Comparison of ENCODE assay signal across 8 mouse cellular contexts in the genomic region with DNA sequence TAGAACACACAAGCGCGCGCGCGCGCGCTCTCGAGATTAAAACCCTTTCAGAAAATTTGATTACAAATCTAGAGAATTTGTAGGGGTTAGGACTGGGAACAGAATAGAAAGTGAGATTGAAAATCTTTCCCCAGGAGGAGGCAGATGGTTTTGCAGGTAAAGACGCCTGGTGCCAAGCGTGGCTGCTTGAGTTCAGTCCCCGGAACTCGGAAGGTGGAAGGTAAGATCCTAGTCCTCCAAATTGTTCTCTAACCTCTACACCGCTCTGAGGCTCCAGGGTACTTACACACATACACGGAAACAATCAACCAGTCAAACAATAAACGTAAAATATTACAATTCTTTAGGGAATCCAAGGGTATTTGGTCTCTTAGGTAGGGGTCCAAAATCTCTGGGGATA. TPM values are rescaled to one million over a fixed set of nuclear protein-coding genes. Genes with fewer than 3 reads are reported as not detected.
DNase-seq lines count a peak whose midpoint lies in the region; ATAC-seq and TF ChIP-seq lines count a peak whose summit lies in the region.

No protein-coding gene starts in this region.

- no peaks in the 10 kb centered on the region for H3K9me3 ChIP-seq in neural tube, embryonic 11.5 days (ENCODE audit: control insufficient read depth, low read length)
- H3K9me3 ChIP-seq in forebrain, embryonic 16.5 days (ENCODE audit: control insufficient read depth, low read length), result no peaks in the 10 kb centered on the region
- H3K9me3 ChIP-seq in limb, embryonic 14.5 days (ENCODE audit: control insufficient read depth, low read length), result no peaks in the 10 kb centered on the region
- H3K9me3 ChIP-seq in stomach, embryonic 14.5 days (ENCODE audit: control insufficient read depth, low read depth, low read length), result no peaks in the 10 kb centered on the region

- TF ChIP-seq POLR2A in limb, embryonic 14.5 days (IDR thresholded peaks at IDR 0.05; ENCODE audit: borderline replicate concordance, extremely low read depth, insufficient read depth, insufficient read length), result no peak

- peaks cover 25% of the 10 kb centered on the region for H3K27me3 ChIP-seq in neural tube, embryonic 11.5 days (ENCODE audit: control insufficient read depth, insufficient read depth, low read length)
- peaks cover 22% of the 10 kb centered on the region for H3K27me3 ChIP-seq in forebrain, embryonic 16.5 days (replicated peaks; ENCODE audit: control insufficient read depth, insufficient read depth, low read length)
- peaks cover 33% of the 10 kb centered on the region for H3K27me3 ChIP-seq in limb, embryonic 14.5 days (ENCODE audit: control insufficient read depth, insufficient read depth, low read length)
- peaks cover 17% of the 10 kb centered on the region; the same call in 1 of the 2 replicates for H3K27me3 ChIP-seq in stomach, embryonic 14.5 days (ENCODE audit: control insufficient read depth, insufficient read depth, low read length)

- H3K36me3 ChIP-seq in neural tube, embryonic 11.5 days (ENCODE audit: control insufficient read depth, insufficient read depth, low read length), result no peaks in the 10 kb centered on the region
- H3K36me3 ChIP-seq in forebrain, embryonic 16.5 days (ENCODE audit: control insufficient read depth, insufficient read depth), result no peaks in the 10 kb centered on the region
- H3K36me3 ChIP-seq in limb, embryonic 14.5 days (ENCODE audit: control insufficient read depth, insufficient read depth, low read length), result no peaks in the 10 kb centered on the region
- H3K36me3 ChIP-seq in stomach, embryonic 14.5 days (ENCODE audit: control insufficient read depth, insufficient read depth, low read length), result no peaks in the 10 kb centered on the region

- H3K4me2 ChIP-seq in neural tube, embryonic 11.5 days (ENCODE audit: low read depth), result peak overlapping the region; percentile 66
- peak overlapping the region; percentile 70 for H3K4me2 ChIP-seq in forebrain, embryonic 16.5 days (ENCODE audit: low read length)
- H3K4me2 ChIP-seq in limb, embryonic 14.5 days (replicated peaks; ENCODE audit: low read depth, low read length, severe bottlenecking), result peak overlapping the region; percentile 74
- peak overlapping the region; percentile 71 for H3K4me2 ChIP-seq in stomach, embryonic 14.5 days (replicated peaks; ENCODE audit: low read depth, low read length)

- no peak overlapping the region for H3K27ac ChIP-seq in neural tube, embryonic 11.5 days (ENCODE audit: low read depth, low read length)
- H3K27ac ChIP-seq in forebrain, embryonic 16.5 days (ENCODE audit: low read length), result no peak overlapping the region
- H3K27ac ChIP-seq in limb, embryonic 14.5 days (replicated peaks; ENCODE audit: low read depth, low read length), result no peak overlapping the region
- H3K27ac ChIP-seq in stomach, embryonic 14.5 days (ENCODE audit: low read length), result no peak overlapping the region

- H3K4me1 ChIP-seq in neural tube, embryonic 11.5 days (ENCODE audit: control insufficient read depth, insufficient read depth, low read length), result peaks cover 8% of the 10 kb centered on the region; the same call in 1 of the 2 replicates
- H3K4me1 ChIP-seq in forebrain, embryonic 16.5 days (replicated peaks; ENCODE audit: control insufficient read depth, insufficient read depth, low read length), result peaks cover 11% of the 10 kb centered on the region
- 0 out of 2 replicates have a peak, but pooled peaks cover 3% of the 10 kb centered on the region for H3K4me1 ChIP-seq in limb, embryonic 14.5 days (ENCODE audit: control insufficient read depth, insufficient read depth, low read length)
- peaks cover 8% of the 10 kb centered on the region; the same call in 1 of the 2 replicates for H3K4me1 ChIP-seq in stomach, embryonic 14.5 days (ENCODE audit: control insufficient read depth, insufficient read depth, low read length)

- H3K9ac ChIP-seq in neural tube, embryonic 11.5 days (ENCODE audit: low read length), result no peak overlapping the region
- H3K9ac ChIP-seq in forebrain, embryonic 16.5 days (replicated peaks; ENCODE audit: low read depth, low read length), result no peak overlapping the region
- H3K9ac ChIP-seq in limb, embryonic 14.5 days (ENCODE audit: low read depth, low read length, severe bottlenecking), result no peak overlapping the region
- H3K9ac ChIP-seq in stomach, embryonic 14.5 days (replicated peaks; ENCODE audit: low read depth, low read length), result no peak overlapping the region

- 2% methylated on average over 15 of the region's 15 CpGs for WGBS in neural tube, embryonic 11.5 days
- 2% methylated on average over 15 of the region's 15 CpGs for WGBS in forebrain, embryonic 16.5 days
- WGBS in limb, embryonic 14.5 days, result 2% methylated on average over 15 of the region's 15 CpGs
- WGBS in stomach, embryonic 14.5 days, result 3% methylated on average over 15 of the region's 15 CpGs

- no peak for ATAC-seq in neural tube, embryonic 11.5 days (ENCODE audit: insufficient read depth, low FRiP score, low TSS enrichment)
- ATAC-seq in forebrain, embryonic 16.5 days, result no peak
- no peak for ATAC-seq in limb, embryonic 14.5 days (ENCODE audit: low FRiP score, low read depth)
- ATAC-seq in stomach, embryonic 14.5 days (ENCODE audit: insufficient number of reproducible peaks, insufficient read depth, low FRiP score, low read depth), result no peak

- DNase-seq in neural tube, embryonic 11.5 days (ENCODE audit: low spot score), result peak; percentile 23
- DNase-seq in neural tube, embryonic 10.5 days (ENCODE audit: extremely low spot score, low spot score), result no peak
- no peak for DNase-seq in limb, embryonic 14.5 days (ENCODE audit: low spot score)
- no peak for DNase-seq in thymus, postnatal 10 days (ENCODE audit: low spot score in 2 of 2)
- no peak for DNase-seq in Muller cell, postnatal 12 days (ENCODE audit: inconsistent ontology term)
- no peak for DNase-seq in frontal cortex, postnatal 25 days (ENCODE audit: low spot score in 2 of 2)

- H3K4me3 ChIP-seq in neural tube, embryonic 11.5 days (ENCODE audit: low read depth, low read length), result no peak overlapping the region
- H3K4me3 ChIP-seq in forebrain, embryonic 16.5 days (replicated peaks; ENCODE audit: low read length), result no peak overlapping the region
- peak overlapping the region; percentile 39 for H3K4me3 ChIP-seq in limb, embryonic 14.5 days (replicated peaks; ENCODE audit: low read length)
- H3K4me3 ChIP-seq in stomach, embryonic 14.5 days (ENCODE audit: low read depth, low read length), result peak overlapping the region; percentile 37

RNA-seq across cellular contexts. Expression of gene Hck, which starts 0.5 kb away (rescaled TPM):
- polyA plus RNA-seq in neural tube, embryonic 11.5 days (2014; fragmentation: Nextera tagmentation; extraction: Ambion mirVana), result 1.8 and 2.0 TPM in 2 replicates
- polyA plus RNA-seq in forebrain, embryonic 16.5 days (2015; fragmentation: Nextera tagmentation; extraction: Ambion mirVana), result 1.8 and 2.1 TPM in 2 replicates
- polyA plus RNA-seq in limb, embryonic 14.5 days (2012; rRNA removed), result 8.4 and 11.4 TPM in 2 replicates
- 9.0 and 11.1 TPM in 2 replicates for polyA plus RNA-seq in limb, embryonic 14.5 days (2014; fragmentation: Nextera tagmentation; extraction: Ambion mirVana)
- 4.3 and 4.9 TPM in 2 replicates for polyA plus RNA-seq in stomach, embryonic 14.5 days (2014; fragmentation: Nextera tagmentation; extraction: Ambion mirVana)

RNA-seq across cellular contexts. Expression of gene Ccm2l, which starts 42.0 kb away (rescaled TPM):
- polyA plus RNA-seq in neural tube, embryonic 11.5 days (2014; fragmentation: Nextera tagmentation; extraction: Ambion mirVana), result 1.4 and 1.5 TPM in 2 replicates
- 0.85 and 0.94 TPM in 2 replicates for polyA plus RNA-seq in forebrain, embryonic 16.5 days (2015; fragmentation: Nextera tagmentation; extraction: Ambion mirVana)
- polyA plus RNA-seq in limb, embryonic 14.5 days (2012; rRNA removed), result 11.4 and 15.2 TPM in 2 replicates
- 2.1 and 3.2 TPM in 2 replicates for polyA plus RNA-seq in limb, embryonic 14.5 days (2014; fragmentation: Nextera tagmentation; extraction: Ambion mirVana)
- polyA plus RNA-seq in stomach, embryonic 14.5 days (2014; fragmentation: Nextera tagmentation; extraction: Ambion mirVana), result 1.7 and 2.3 TPM in 2 replicates

RNA-seq across cellular contexts. Expression of gene Tm9sf4, which starts 53.3 kb away (rescaled TPM):
- polyA plus RNA-seq in neural tube, embryonic 11.5 days (2014; fragmentation: Nextera tagmentation; extraction: Ambion mirVana), result 81.1 and 83.3 TPM in 2 replicates
- polyA plus RNA-seq in forebrain, embryonic 16.5 days (2015; fragmentation: Nextera tagmentation; extraction: Ambion mirVana), result 74.5 and 78.9 TPM in 2 replicates
- polyA plus RNA-seq in limb, embryonic 14.5 days (2012; rRNA removed), result 73.4 and 84.8 TPM in 2 replicates
- polyA plus RNA-seq in limb, embryonic 14.5 days (2014; fragmentation: Nextera tagmentation; extraction: Ambion mirVana), result 97.7 and 100 TPM in 2 replicates
- 92.1 and 111 TPM in 2 replicates for polyA plus RNA-seq in stomach, embryonic 14.5 days (2014; fragmentation: Nextera tagmentation; extraction: Ambion mirVana)

Comparison
In these comparisons a context has a peak if more than half of its experiments do, and no peak if none do; other contexts are left out.
1. H3K4me3 ChIP-seq: peak in limb, embryonic 14.5 days (single experiment) and stomach, embryonic 14.5 days (single experiment); none in neural tube, embryonic 11.5 days (single experiment) and forebrain, embryonic 16.5 days (single experiment).
2. Peak in every context shown above with its lines, with median percentiles within 50 percentile points of each other: H3K4me2 ChIP-seq.